Mouse (Mus musculus) thymus, postnatal 14 days (tissue): ENCODE results near the gene Mccc1.

Experiments used
- DNase-seq: peaks from one replicate; pipeline ENCODE4 v3.0.0; 2021

Gene Mccc1

GRCm38 (mm10) chr3:36000275-36001239, at the start of gene Mccc1:
TSS of gene Mccc1 (minus strand) at chr3:36000678.
- DNase-seq, result peak; percentile 92

- no peak for DNase-seq
These were observed 48.6 kb upstream of the Mccc1 start for GRCm38 (mm10) chr3:36049106-36049505.

- no peak for DNase-seq
These were observed 44.6 kb upstream of the Mccc1 start for GRCm38 (mm10) chr3:36045086-36045485.

GRCm38 (mm10) chr3:36044520-36044919, 44.0 kb upstream of the Mccc1 start:
- DNase-seq, result no peak

GRCm38 (mm10) chr3:36031740-36032510, 31.4 kb upstream of the Mccc1 start:
- DNase-seq, result no peak

GRCm38 (mm10) chr3:36029993-36030392, 29.5 kb upstream of the Mccc1 start:
- no peak for DNase-seq

- DNase-seq, result no peak
These were observed 25.3 kb upstream of the Mccc1 start for GRCm38 (mm10) chr3:36025732-36026131.

- no peak for DNase-seq
These were observed 10.8 kb upstream of the Mccc1 start for GRCm38 (mm10) chr3:36011239-36011638.

- no peak for DNase-seq
These were observed 8.1 kb upstream of the Mccc1 start for GRCm38 (mm10) chr3:36008411-36009154.

GRCm38 (mm10) chr3:36004028-36004895, 3.8 kb upstream of the Mccc1 start:
- DNase-seq, result no peak

- no peak for DNase-seq
These were observed 5.6 kb downstream of the Mccc1 start for GRCm38 (mm10) chr3:35994552-35995531.

GRCm38 (mm10) chr3:35990715-35991114, 9.8 kb downstream of the Mccc1 start:
- DNase-seq, result no peak

- DNase-seq, result no peak
These were observed 12.4 kb downstream of the Mccc1 start for GRCm38 (mm10) chr3:35988031-35988430.

GRCm38 (mm10) chr3:35986266-35986665, 14.2 kb downstream of the Mccc1 start:
- DNase-seq, result no peak

GRCm38 (mm10) chr3:35973551-35973950, 26.9 kb downstream of the Mccc1 start:
- DNase-seq, result peak; percentile 63

- peak; percentile 38 for DNase-seq
These were observed 27.5 kb downstream of the Mccc1 start for GRCm38 (mm10) chr3:35972985-35973384.

- DNase-seq, result no peak
These were observed 29.3 kb downstream of the Mccc1 start for GRCm38 (mm10) chr3:35971149-35971548.

- no peak for DNase-seq
These were observed 30.0 kb downstream of the Mccc1 start for GRCm38 (mm10) chr3:35970441-35970840.

GRCm38 (mm10) chr3:35967366-35967921, 33.0 kb downstream of the Mccc1 start:
- DNase-seq, result no peak

GRCm38 (mm10) chr3:35966493-35966892, 34.0 kb downstream of the Mccc1 start:
- DNase-seq, result no peak
